Mouse (Mus musculus): Measurements from ENCODE around the gene Mier2.

GRCm38 (mm10) chr10:79587061-79587751, 32.2 kb upstream of the Mier2 start, which contains the start of gene Theg:
- TF ChIP-seq CTCF (IDR thresholded peaks at IDR 0.05; ENCODE audit: extremely low read depth, insufficient read depth, insufficient read length, insufficient replicate concordance) (no peak), POLR2A (IDR thresholded peaks at IDR 0.05; ENCODE audit: low read depth, low read length) (no peak)
